Mouse (Mus musculus) C2C12 (cell line): ENCODE results near the gene Hook1. TPM values are rescaled to one million over a fixed set of nuclear protein-coding genes. Genes with fewer than 3 reads are reported as not detected.
"Not testable (repeated sequence)": the region's sequence is repeated elsewhere in the genome, so short reads cannot be mapped to it uniquely, and the experiment has no call there.

Experiments
- H3K27me3 ChIP-seq: one replicate; pipeline ENCODE4 v1.6.1; 2011; ENCODE audit not compliant: control insufficient read depth, insufficient read depth, insufficient read length
- H3K36me3 ChIP-seq: one replicate; pipeline ENCODE4 v1.6.1; 2011; ENCODE audit not compliant: control insufficient read depth, insufficient read depth
- H3K4me3 ChIP-seq: one replicate; pipeline ENCODE4 v1.5.1; 2011; ENCODE audit warnings: mild to moderate bottlenecking, control low read depth; ENCODE audit not compliant: poor library complexity, insufficient read depth, severe bottlenecking
- H3K79me2 ChIP-seq: one replicate; pipeline ENCODE4 v1.6.1; 2011; ENCODE audit not compliant: control insufficient read depth, insufficient read depth
- H3K79me3 ChIP-seq: one replicate; pipeline ENCODE4 v1.6.1; 2011; ENCODE audit warnings: low read depth, control low read depth
- H3ac ChIP-seq: one replicate; pipeline ENCODE3; 2011; ENCODE audit warnings: low read depth; ENCODE audit not compliant: control insufficient read depth, insufficient read length
- CEBPB ChIP-seq: IDR thresholded peaks from one replicate; pipeline ENCODE4 v1.6.1; 2011; ENCODE audit warnings: low read depth, mild to moderate bottlenecking, control low read depth, moderate library complexity
- CTCF ChIP-seq: IDR thresholded peaks from one replicate; pipeline ENCODE4 v1.5.1; 2011; ENCODE audit not compliant: control insufficient read depth, insufficient read depth, insufficient read length
- FOSL1 ChIP-seq: IDR thresholded peaks from one replicate; pipeline ENCODE4 v1.8.0; 2011; ENCODE audit warnings: mild to moderate bottlenecking, low read length; ENCODE audit not compliant: poor library complexity, insufficient read depth, severe bottlenecking
- MAX ChIP-seq: IDR thresholded peaks from one replicate; pipeline ENCODE4 v1.6.1; 2011; ENCODE audit warnings: mild to moderate bottlenecking, control low read depth
- MYOD1 ChIP-seq: IDR thresholded peaks from one replicate; pipeline ENCODE4 v1.6.1; 2011; ENCODE audit warnings: low read depth; ENCODE audit not compliant: control insufficient read depth, insufficient read length
- MYOG ChIP-seq: IDR thresholded peaks from one replicate; pipeline ENCODE4 v1.6.1; 2011; ENCODE audit not compliant: control insufficient read depth, insufficient read length; ENCODE audit errors: extremely low read depth
- USF1 ChIP-seq: IDR thresholded peaks from one replicate; pipeline ENCODE4 v1.6.1; 2011; ENCODE audit warnings: low read depth, mild to moderate bottlenecking, control low read depth, moderate library complexity
- polyA plus RNA-seq: library from polyadenylated mRNA; unstranded; fragments of >200 nt; fragmentation: generic; extraction: Trizol; gene quantifications from one replicate; pipeline ENCODE4 v1.2.1, GENCODE M21; 2012; ENCODE audit warnings: missing spikeins

The Hook1 gene
- polyA plus RNA-seq, 1 experiment = 0.02 TPM

- no peaks in the 10 kb centered on the region for H3K79me2 ChIP-seq
- H3ac ChIP-seq = no peak overlapping the region
- no peak overlapping the region for H3K4me3 ChIP-seq
- TF ChIP-seq MYOD1 = no peak
- no peak for TF ChIP-seq USF1
- TF ChIP-seq MYOG = no peak
- no peak for TF ChIP-seq FOSL1
- TF ChIP-seq CTCF = no peak
- no peak for TF ChIP-seq MAX
- TF ChIP-seq CEBPB = no peak
- H3K79me3 ChIP-seq = no peaks in the 10 kb centered on the region
- no peaks in the 10 kb centered on the region for H3K27me3 ChIP-seq
- no peaks in the 10 kb centered on the region for H3K36me3 ChIP-seq
These were observed 35.7 kb upstream of the Hook1 start for GRCm38 (mm10) chr4:95931331-95931730.

DNA sequence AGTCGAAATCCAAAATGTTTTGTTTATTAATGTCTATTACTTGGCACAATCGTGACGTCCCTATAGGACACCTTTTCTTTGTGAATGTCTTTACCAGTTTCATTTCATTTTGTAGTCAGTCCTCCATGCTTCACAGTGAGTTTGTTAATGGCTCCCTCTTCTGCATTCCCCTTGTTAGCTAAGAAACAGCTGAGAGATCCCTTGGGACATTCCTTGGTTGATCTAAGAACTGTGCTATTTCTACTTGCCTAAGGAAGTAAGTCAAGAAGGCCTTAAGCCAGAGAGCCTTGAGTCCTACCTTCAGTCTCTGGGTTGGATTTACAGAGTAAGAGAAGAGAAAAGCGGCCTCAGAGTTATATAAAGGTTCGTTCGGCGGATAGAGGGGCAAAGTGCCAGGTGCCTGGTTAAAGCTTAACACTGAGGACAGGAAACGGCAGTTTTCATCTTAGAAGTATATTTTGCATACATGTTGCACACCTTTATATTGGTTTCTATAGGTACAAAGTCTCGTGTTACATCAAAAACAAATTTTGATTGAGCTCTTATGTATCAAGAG, 33.2 kb upstream of the Hook1 start:
- H3K79me3 ChIP-seq = no peaks in the 10 kb centered on the region
- no peaks in the 10 kb centered on the region for H3K36me3 ChIP-seq
- TF ChIP-seq MAX = no peak
- TF ChIP-seq MYOD1 = no peak
- no peak for TF ChIP-seq CEBPB
- no peak for TF ChIP-seq USF1
- no peak for TF ChIP-seq CTCF
- no peak for TF ChIP-seq MYOG
- no peak for TF ChIP-seq FOSL1
- H3K79me2 ChIP-seq = no peaks in the 10 kb centered on the region
- no peaks in the 10 kb centered on the region for H3K27me3 ChIP-seq
- no peak overlapping the region for H3K4me3 ChIP-seq
- H3ac ChIP-seq = no peak overlapping the region

DNA sequence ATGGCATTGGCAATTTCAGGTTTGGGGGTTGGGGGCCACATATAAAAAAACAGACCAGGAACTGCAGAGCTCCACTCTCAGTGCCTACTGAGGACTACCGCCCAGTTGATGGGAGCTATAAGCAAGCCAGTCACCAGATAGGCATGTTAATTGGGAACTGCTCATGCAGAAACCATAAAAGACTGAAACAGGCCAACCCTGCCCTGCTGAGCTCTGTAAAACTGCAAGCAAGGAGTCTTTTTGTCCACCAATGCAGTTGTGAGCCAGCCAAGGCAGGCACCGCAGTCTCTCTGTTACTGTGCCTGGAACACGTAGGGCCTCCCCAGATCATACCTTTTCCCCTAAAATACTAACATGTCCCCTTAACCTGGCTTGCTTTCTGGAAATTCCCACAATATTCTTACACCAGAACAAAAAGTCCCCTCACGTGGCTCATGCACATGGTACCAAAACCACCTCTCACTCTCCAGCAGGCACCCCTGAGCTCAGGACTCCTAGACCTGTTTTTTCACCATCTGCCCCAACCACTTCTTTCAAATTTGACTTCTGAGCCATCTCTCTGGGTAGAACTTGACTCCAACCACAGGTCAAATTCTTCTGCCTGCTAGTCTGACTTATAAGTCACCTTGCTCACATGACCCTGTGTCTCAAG, 32.5 kb upstream of the Hook1 start:
- H3K4me3 ChIP-seq = no peak overlapping the region
- H3K27me3 ChIP-seq = no peaks in the 10 kb centered on the region
- H3K79me2 ChIP-seq = no peaks in the 10 kb centered on the region
- no peak overlapping the region for H3ac ChIP-seq
- no peaks in the 10 kb centered on the region for H3K79me3 ChIP-seq
- H3K36me3 ChIP-seq = no peaks in the 10 kb centered on the region
- TF ChIP-seq CTCF (no peak), MAX (no peak), MYOG (no peak), MYOD1 (no peak), CEBPB (no peak), FOSL1 (no peak), USF1 (no peak)

- H3K36me3 ChIP-seq = no peaks in the 10 kb centered on the region
- H3ac ChIP-seq = no peak overlapping the region
- no peaks in the 10 kb centered on the region for H3K79me2 ChIP-seq
- no peaks in the 10 kb centered on the region for H3K79me3 ChIP-seq
- H3K27me3 ChIP-seq = no peaks in the 10 kb centered on the region
- no peak overlapping the region for H3K4me3 ChIP-seq
- no peak for TF ChIP-seq USF1
- no peak for TF ChIP-seq MAX
- no peak for TF ChIP-seq CEBPB
- TF ChIP-seq MYOD1 = no peak
- no peak for TF ChIP-seq CTCF
- TF ChIP-seq FOSL1 = no peak
- no peak for TF ChIP-seq MYOG
These were observed 28.3 kb upstream of the Hook1 start for GRCm38 (mm10) chr4:95938701-95939100.

DNA sequence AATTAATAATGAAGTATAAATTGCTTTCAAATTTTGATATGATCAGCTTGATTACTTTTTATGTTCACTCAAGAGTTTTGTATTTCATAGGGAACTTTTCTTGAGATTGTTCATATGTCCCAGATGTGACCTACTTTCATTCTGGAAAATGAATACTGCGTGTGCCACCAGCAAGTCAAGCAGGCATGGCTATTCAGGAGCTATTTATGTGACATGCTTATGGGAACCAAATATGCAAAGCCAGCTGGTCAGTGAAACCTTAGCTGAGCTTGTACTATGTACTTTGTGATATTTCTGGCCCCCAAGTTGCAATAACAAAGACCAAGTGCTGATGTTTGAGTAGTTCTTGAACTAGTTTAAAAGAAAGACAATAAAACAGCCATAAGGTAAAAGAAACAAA, 19.1 kb upstream of the Hook1 start:
- Histone ChIP-seq H3ac (no peak overlapping the region), H3K79me3 (no peaks in the 10 kb centered on the region), H3K79me2 (no peaks in the 10 kb centered on the region), H3K36me3 (no peaks in the 10 kb centered on the region), H3K27me3 (no peaks in the 10 kb centered on the region), H3K4me3 (no peak overlapping the region)
- TF ChIP-seq MYOD1 (no peak), MYOG (no peak), FOSL1 (no peak), MAX (no peak), CTCF (no peak), USF1 (no peak), CEBPB (no peak)

- Histone ChIP-seq H3K79me3 (no peaks in the 10 kb centered on the region), H3K4me3 (no peak overlapping the region), H3K27me3 (no peaks in the 10 kb centered on the region), H3ac (no peak overlapping the region), H3K79me2 (no peaks in the 10 kb centered on the region), H3K36me3 (no peaks in the 10 kb centered on the region)
- TF ChIP-seq USF1 (no peak), FOSL1 (no peak), CTCF (no peak), CEBPB (no peak), MAX (no peak), MYOG (no peak), MYOD1 (no peak)
These were observed 13.7 kb upstream of the Hook1 start for GRCm38 (mm10) chr4:95953328-95953727.

DNA sequence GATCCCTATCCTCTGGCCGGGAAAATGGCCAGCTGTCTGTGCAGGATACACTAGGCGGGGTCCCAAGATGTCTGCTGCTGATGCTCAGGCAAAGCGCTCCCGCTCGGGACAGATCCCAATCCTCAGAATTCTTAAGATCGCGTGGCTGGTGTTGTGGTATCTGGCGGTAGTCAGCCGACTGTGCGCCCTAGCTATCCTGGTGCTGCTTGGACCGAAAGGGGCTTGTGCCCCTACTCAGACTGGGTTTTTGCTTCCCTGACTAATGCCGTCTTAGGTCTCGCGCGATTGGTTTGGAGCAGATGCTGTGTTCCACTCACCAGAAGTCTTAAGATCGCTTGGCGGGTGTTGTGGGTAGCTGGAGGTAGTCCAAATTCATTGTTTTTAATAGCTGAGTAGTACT, 15.2 kb downstream of the Hook1 start:
- not testable (repeated sequence) for H3K27me3 ChIP-seq, H3K4me3 ChIP-seq, H3K36me3 ChIP-seq, H3K79me2 ChIP-seq, H3K79me3 ChIP-seq, H3ac ChIP-seq
